Mouse (Mus musculus): ENCODE data around the gene Grin2d.

GRCm38 (mm10) chr7:45797661-45798510 is 80.3 kb downstream of the Grin2d start:
- no peak for TF ChIP-seq POLR2A (IDR thresholded peaks at IDR 0.05; ENCODE audit: insufficient read depth, low read length)
- no peak for TF ChIP-seq CTCF (IDR thresholded peaks at IDR 0.05; ENCODE audit: low read depth, low read length)
- no peak for TF ChIP-seq EP300 (IDR thresholded peaks at IDR 0.05; ENCODE audit: insufficient read depth, low read depth, low read length)
